Mouse (Mus musculus): ENCODE data around the gene Dennd5b. TPM values are rescaled to one million over a fixed set of nuclear protein-coding genes. Genes with fewer than 3 reads are reported as not detected.
"Not testable (repeated sequence)": the region's sequence is repeated elsewhere in the genome, so short reads cannot be mapped to it uniquely, and the experiment has no call there.

Dennd5b gene
- 10 to 100 TPM; 45.6 to 48.6 TPM for total RNA-seq (2021)

- peak; percentile 82 to 91 for DNase-seq (ENCODE audit: extremely low spot score in 1 of 2, low spot score in 2 of 2)
- intact Hi-C loops (cut with DNase I): loop anchor here (5.0 kb wide), 1 partner anchor 39 kb away; no protein-coding TSS in a partner anchor
Observed at GRCm38 (mm10) chr6:149101076-149101942, at the start of gene Dennd5b. TSS of gene Dennd5b (minus strand) at chr6:149101680.

DNA sequence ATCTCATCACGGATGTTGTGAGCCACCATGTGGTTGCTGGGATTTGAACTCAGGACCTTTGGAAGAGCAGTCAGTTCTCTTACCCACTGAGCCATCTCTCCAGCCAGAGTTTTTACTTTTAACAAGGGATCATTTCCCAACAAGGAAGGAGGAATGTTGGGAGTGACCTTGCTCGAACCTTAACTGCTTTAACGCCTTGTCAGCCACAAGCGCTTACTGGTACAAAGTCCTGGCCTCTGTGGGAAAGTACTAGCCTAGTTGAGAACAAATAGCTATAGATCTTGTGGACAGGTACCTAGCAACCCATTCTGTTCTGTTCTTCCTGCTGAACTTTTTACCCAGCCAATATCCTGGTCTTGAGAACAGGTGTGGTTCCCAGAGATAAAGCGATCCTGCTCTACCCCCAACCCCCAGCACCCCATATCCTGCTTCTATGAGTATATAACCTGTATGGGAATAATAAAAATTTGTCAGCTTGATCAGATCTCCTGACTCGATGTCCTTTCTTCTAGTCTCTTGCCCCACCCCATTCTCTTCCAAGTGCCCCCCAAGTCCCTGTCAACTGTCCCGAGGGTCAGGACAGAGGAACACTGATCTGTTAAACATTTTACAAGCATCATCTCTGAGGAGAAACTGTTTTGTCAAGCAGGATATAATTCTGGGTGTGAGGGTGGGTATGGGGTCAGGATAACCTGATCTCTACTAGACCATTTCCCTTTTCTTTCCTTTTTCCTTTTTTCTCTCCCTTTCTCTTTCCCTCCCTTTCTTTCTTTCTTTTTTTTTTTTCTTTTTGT lies 47.2 kb upstream of the Dennd5b start:
- no peak for DNase-seq (ENCODE audit: extremely low spot score in 1 of 2, low spot score in 2 of 2)
- intact Hi-C loops (cut with DNase I): no loop called here

GRCm38 (mm10) chr6:149145143-149145542 lies 43.7 kb upstream of the Dennd5b start:
- intact Hi-C loops (cut with DNase I): no loop called here
- DNase-seq (ENCODE audit: extremely low spot score in 1 of 2, low spot score in 2 of 2): no peak

GRCm38 (mm10) chr6:149141393-149142173 lies 40.1 kb upstream of the Dennd5b start:
- intact Hi-C loops (cut with DNase I): no loop called here
- peak; percentile 57 to 88 for DNase-seq (ENCODE audit: extremely low spot score in 1 of 2, low spot score in 2 of 2)

GRCm38 (mm10) chr6:149139471-149139870 lies 38.0 kb upstream of the Dennd5b start, which contains the start of gene Etfbkmt:
TSS of gene Etfbkmt (plus strand) at chr6:149139849.
- intact Hi-C loops (cut with DNase I): no loop called here
- no peak for DNase-seq (ENCODE audit: extremely low spot score in 1 of 2, low spot score in 2 of 2)

GRCm38 (mm10) chr6:149139011-149139410 lies 37.5 kb upstream of the Dennd5b start:
- DNase-seq (ENCODE audit: extremely low spot score in 1 of 2, low spot score in 2 of 2): no peak
- intact Hi-C loops (cut with DNase I): no loop called here

DNA sequence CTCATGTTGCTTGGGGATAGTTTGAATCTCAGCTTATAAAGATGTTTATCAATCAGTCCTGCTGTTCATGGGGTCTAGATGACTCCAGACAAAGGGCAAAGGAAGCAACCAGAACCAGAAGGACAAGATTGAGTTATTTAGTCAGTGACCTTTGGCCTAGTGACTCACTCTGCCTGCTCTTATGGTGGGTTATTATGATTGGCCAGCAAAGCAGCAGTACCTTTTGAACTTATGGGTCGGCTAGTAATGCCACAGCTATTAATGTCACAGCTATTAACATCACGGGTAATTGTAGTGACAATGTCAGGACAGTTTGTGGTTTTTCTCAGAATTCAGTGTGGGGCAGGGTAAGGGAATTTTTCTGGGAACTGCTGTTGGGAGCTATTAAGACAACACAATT lies 36.5 kb upstream of the Dennd5b start:
- DNase-seq (ENCODE audit: extremely low spot score in 1 of 2, low spot score in 2 of 2): no peak
- intact Hi-C loops (cut with DNase I): no loop called here

DNA sequence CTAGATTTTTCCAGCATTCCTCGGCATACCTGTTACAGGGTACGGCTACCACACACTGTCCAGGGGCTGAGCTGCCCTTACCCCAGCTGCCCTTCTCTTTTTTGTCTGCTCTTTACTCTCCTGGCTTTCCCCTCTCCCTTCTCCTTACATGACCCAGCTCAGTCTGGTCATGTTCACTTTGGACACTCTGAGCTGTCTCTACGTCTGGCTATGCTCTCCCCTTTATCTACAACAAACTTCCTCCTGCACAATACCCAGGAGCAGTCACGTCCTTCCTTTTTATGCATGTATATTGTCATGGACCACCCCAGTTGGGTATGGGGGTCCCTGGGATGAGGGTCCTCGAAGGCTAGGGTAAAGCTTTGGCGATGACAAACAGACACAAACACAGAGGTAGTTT lies 34.2 kb upstream of the Dennd5b start:
- no peak for DNase-seq (ENCODE audit: extremely low spot score in 1 of 2, low spot score in 2 of 2)
- intact Hi-C loops (cut with DNase I): no loop called here

DNA sequence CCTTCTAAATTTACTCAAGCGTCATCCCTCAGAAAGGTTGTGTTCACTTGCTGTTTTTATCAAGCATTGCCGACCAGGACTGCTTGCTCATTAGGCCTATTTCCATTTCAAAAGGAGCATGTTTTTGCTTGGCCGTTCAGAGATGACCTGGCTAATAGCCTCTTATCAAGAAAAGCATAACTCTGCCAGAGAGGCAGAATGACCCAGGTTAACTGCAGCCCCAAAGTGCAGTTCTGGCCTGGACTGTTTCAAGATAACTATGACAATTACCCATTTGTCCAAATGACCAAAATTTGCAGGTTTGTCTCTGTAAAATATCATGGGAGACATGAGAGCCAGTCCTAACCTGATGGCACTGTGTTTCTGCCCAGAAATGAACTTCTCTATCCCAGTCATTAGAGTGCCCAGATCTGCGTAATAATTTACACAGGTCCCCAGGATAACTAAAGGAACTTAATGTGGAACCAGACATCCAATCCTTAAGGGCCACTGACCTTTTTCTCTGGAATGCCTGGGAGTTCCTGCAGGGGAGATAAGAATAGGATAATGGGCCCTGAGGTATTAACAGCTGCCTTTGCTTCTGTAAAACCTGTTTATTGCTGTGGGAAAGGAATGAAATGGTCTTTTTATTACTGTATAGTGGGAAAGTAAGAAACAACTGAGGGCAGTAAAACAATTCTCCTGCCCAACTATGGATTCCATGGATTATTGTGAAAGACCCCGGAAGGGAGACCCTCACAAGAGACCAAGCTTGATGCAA lies 33.1 kb upstream of the Dennd5b start:
- intact Hi-C loops (cut with DNase I): no loop called here

DNA sequence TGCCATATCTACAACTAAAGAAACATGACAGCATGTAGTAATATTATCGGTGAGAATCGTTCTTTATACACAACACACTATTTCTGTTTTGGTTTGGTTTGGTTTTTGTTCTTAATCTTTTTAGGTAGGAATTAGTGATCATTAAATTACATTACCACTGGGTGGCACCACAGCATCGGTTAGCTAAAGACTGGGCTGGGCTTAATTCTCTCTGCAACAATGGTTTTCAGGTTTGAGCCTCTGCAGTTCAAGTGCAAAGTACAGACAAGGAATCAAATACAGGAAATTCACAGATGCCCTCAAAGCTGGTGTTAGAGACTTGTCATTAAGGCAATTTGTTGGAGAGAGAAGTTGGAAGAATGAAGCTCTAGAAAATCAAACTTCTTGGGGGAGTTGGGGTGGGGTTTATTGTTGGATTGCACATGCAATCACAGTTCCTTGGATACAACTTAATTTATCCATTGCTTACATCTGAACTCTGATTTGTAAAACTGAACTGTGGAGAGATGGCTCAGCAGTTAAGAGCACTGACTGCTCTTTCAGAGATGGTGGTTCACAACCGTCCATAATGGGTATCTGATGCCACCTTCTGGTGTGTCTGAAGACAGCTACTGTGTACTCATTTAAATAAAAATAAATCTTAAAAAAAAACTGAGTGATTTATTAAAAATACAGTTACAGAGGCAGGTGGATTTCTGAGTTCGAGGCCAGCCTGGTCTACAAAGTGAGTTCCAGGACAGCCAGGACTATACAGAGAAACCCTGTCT lies 31.0 kb upstream of the Dennd5b start:
- intact Hi-C loops (cut with DNase I): no loop called here
- DNase-seq (ENCODE audit: extremely low spot score in 1 of 2, low spot score in 2 of 2): no peak

More for the DNA sequence above, 33.1 kb upstream of the Dennd5b start:
- DNase-seq (ENCODE audit: extremely low spot score in 1 of 2, low spot score in 2 of 2): no peak

DNA sequence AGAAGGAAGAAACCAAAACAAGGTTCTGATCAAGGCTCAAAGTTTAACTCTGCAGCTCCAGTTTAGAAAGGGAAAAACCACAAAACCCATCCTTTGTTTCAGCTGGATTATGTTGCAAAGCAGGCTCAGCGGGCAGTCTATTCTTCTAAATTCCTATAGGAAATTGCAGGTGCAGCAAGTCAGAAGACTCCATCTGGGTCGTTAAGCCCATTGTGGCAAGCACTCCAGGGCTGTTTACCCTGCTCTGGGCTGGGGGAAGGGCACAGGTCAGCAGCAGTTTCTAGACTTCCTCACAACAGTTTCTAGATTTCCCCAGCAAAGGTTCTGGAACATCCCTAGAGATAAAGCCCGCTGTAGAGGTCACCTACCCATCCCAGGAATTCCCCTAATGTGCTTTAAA lies 29.6 kb upstream of the Dennd5b start:
- DNase-seq (ENCODE audit: extremely low spot score in 1 of 2, low spot score in 2 of 2): no peak
- intact Hi-C loops (cut with DNase I): no loop called here

DNA sequence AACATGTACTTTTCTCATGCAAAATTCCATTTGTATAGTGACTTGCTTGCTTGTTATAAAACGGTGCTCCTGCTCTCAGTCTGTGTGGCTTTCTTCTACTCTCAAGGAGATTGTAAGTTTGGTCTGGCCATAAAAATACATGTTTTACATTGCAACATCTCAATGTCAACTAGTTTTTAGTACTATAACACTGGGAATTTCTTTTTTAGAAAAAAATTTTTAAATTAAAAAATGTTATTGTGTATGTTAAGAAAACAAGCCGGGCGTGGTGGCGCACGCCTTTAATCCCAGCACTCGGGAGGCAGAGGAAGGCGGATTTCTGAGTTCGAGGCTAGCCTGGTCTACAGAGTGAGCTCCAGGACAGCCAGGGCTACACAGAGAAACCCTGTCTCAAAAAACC lies 28.4 kb upstream of the Dennd5b start, which contains the start of gene Gm10203:
TSS of gene Gm10203 (plus strand) at position 301 of the 400 bp plus-strand sequence.
- not testable (repeated sequence) for DNase-seq (ENCODE audit: extremely low spot score in 1 of 2, low spot score in 2 of 2)
- intact Hi-C loops (cut with DNase I): loop anchor here (5.0 kb wide), 1 partner anchor 247 kb away; no protein-coding TSS in a partner anchor

- peak in 1 of 2 experiments; percentile 31 for DNase-seq (ENCODE audit: extremely low spot score in 1 of 2, low spot score in 2 of 2)
- intact Hi-C loops (cut with DNase I): loop anchor here (5.0 kb wide), 1 partner anchor 251 kb away; no protein-coding TSS in a partner anchor
Observed at GRCm38 (mm10) chr6:149126675-149127074, 25.2 kb upstream of the Dennd5b start.

GRCm38 (mm10) chr6:149123042-149123441 lies 21.6 kb upstream of the Dennd5b start:
- intact Hi-C loops (cut with DNase I): loop anchor here (5.0 kb wide), 1 partner anchor 191 kb away; no protein-coding TSS in a partner anchor
- no peak for DNase-seq (ENCODE audit: extremely low spot score in 1 of 2, low spot score in 2 of 2)

GRCm38 (mm10) chr6:149119853-149120252 lies 18.4 kb upstream of the Dennd5b start:
- peak; percentile 41 to 67 for DNase-seq (ENCODE audit: extremely low spot score in 1 of 2, low spot score in 2 of 2)
- intact Hi-C loops (cut with DNase I): loop anchor here (2.0 to 5.0 kb wide), 2 partner anchors 105 to 188 kb away; no protein-coding TSS in a partner anchor

DNA sequence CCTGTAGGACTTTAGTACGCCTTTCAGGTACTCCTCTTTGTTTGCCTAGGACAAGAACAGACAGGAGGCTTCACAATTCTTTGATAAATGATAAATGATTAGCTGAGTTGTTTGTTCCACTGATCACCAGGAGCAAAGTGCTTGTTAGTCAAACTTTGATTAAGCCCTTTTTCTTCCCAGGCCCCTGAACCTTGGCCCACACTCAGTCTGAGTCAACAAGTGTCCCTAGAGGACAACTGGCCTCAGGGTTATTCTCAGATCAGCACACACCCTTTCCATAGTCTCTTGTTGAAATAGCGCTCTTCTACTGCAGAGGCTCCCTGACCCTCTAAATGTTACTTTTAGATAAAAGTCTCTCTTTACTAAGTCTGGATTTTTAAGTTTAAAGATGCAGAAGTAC lies 17.5 kb upstream of the Dennd5b start:
- DNase-seq (ENCODE audit: extremely low spot score in 1 of 2, low spot score in 2 of 2): no peak
- intact Hi-C loops (cut with DNase I): no loop called here

DNA sequence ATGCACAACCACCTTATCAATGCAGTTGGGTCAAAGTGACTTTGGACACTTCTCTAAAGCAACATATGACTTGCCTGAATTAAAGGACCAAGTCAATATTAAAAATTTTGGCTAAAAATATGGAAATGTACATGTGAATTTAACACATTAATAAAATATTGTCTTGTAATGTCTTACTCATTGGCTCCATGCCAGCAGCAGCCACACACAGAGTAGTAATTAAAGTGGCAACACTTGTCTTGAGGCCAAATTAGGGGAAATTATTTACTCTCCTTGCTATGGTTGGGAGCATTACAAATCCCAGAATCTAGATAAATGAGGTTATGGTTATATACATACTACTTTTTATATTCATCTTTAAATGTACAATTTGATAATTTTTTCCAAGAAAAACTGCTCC lies 15.5 kb upstream of the Dennd5b start:
- intact Hi-C loops (cut with DNase I): no loop called here
- no peak for DNase-seq (ENCODE audit: extremely low spot score in 1 of 2, low spot score in 2 of 2)

All from left cerebral cortex, postnatal 10 days (tissue).